Mouse (Mus musculus): ENCODE measurements around the gene Lrp6.
A peak's percentile ranks its signal among the peaks of the same experiment; 100 is the strongest.

Lrp6 gene

DNA sequence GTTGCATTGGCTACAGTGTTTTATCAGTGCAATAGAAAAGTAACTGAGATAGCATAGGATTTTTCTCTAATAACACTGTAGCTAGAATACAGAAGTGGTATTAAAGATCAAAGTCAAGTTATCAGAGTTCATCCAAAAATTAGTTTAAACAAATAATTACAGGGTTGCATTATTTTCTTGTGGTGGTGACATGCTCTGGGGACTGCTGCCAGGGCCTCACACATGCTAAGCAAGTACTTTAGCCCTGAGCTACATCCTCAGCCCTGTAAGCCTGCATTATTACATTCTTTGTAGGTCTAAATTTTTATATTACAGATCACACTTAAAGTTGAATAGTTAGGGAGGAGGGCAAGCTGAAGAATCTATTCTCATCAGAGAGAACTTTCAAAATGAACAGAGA lies 68.2 kb downstream of the Lrp6 start:
- no peak for DNase-seq (ENCODE audit: low read depth, low spot score)

DNA sequence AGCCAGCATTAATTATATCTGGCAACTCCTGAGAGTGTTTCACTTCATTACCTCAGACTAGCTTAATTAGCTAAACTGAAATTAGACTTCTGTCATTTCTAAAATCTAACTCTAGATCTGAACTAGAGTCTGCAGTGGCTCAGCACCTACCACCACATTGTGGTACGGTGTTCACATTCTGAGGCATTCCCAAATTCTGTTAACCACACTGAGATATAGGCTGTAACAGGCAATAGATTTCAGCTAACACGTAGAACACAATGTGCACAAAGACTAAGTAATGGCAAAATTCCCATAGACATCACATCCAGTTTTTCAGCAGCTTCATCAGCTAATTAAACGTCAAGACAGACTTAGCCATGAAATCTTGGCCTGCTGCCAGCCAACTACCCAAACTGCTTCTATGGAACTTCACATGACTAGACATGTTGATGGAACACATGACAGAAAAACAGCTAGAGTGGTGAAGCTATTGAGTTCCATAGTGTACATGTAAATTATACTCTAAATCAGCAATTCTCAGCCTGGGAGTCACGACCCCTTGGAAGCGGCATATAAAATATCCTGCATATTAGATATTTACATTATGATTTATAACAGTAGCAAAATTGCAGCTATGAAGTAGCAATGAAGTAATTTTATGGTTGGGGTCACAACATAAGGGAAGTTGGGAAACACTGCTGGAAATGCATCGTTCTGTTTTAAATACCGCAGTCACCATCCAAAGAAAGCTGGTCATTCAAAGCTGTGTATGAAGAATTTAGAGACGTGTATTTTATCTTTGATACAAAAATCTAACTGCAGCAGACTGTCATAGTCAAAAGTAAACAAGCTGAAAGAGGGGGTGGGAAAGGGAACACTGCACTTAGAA lies 71.7 kb downstream of the Lrp6 start:
- DNase-seq (ENCODE audit: low read depth, low spot score), result no peak

DNA sequence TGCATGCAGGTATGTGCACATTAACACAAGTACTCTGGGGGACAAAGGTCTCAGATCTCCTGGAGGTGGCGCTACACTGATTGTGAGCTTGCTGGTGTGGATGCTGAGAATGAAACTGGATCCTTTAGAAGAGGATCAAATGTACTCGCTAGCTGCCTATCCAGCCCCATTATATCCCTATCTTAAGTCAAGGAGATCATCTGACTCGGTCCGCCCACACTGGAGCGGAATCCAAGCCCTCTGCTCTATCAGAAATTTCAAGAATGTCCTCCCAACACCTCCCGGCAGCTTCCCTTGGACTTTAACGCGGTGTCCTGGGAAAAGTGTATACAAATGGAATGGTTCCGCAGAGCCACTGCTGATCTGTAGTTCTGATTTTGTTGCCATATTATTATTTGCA lies 77.1 kb downstream of the Lrp6 start:
- DNase-seq (ENCODE audit: low read depth, low spot score), result no peak

DNA sequence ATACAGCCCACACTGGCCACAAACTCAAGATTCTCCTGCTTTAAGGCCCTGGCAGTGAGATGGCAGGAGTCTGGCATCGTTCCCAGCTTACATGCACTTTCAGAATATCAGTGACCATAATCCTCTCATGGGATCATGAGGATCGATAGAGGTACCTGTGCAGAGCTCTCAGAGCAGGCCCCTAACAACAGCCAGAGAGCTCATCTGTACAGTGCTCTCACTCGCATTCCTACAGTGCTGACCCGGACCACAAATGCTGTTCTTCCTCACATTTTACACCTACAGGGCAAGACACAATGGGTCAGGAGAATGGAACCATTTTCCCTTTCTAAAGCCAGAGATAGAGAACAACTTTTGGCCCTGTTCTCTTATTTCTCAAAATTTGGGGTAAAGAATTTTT lies 77.6 kb downstream of the Lrp6 start:
- DNase-seq (ENCODE audit: low read depth, low spot score), result no peak

DNA sequence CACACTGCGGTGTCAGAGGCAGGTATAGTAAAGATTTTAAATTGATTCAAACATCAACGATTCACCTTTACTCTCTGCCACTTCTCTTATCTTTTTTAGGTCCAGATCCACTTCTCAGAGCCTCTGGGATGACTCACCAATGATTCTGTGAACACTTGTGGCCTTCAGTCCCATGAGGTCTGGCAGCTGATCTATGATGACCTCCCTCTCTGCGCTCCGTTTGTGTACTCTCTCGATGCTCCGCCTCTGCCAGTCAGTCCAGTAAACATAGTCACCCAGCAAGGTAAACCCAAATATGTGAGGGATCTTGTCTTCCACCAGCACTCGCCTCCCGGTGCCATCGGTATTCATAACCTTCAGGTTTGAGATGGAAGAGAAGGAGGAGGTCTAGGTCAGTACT lies 80.4 kb downstream of the Lrp6 start:
- no peak for DNase-seq (ENCODE audit: low read depth, low spot score)

DNA sequence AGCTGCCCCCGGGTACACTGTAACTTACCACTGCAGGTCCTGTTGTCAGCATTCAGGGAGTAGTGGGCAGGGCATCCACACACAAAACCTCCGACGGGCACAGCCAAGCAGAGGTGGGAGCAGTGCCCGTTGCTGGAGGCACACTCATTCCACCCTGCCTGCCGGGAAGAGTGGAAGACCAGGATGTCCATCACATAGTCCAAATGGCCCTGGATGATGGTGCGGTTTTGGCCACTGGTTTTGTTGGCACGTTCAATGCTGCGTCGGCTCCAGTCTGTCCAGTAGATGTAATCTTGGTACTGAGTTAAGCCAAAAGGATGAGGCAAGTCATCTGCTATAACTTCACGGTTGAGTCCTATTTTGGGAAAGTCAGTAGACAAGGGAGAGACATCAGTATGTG lies 87.3 kb downstream of the Lrp6 start:
- DNase-seq (ENCODE audit: low read depth, low spot score), result no peak

- DNase-seq (ENCODE audit: low read depth, low spot score), result no peak
Measured at GRCm38 (mm10) chr6:134473143-134473561, 93.6 kb downstream of the Lrp6 start.

DNA sequence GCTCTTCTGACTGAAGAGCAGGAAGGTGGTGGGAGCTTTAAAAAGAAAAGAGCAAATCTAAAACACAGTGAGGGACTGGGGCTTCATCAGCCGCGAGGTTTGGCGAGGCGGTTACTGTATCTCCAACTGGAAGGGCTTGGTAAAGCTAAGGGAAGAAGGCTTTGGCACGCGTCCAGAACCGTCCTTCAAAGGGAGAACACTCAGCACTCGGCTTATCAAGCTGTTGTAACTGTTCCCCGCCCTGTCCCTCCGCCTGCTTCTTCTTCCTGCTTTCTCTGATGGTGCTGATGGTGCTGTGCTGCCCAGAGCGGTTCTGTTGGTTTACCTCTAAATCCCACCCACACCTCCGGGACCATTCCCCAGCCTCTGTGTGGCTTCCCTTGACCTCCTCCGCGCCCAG lies 95.9 kb downstream of the Lrp6 start:
- no peak for DNase-seq (ENCODE audit: low read depth, low spot score)

DNA sequence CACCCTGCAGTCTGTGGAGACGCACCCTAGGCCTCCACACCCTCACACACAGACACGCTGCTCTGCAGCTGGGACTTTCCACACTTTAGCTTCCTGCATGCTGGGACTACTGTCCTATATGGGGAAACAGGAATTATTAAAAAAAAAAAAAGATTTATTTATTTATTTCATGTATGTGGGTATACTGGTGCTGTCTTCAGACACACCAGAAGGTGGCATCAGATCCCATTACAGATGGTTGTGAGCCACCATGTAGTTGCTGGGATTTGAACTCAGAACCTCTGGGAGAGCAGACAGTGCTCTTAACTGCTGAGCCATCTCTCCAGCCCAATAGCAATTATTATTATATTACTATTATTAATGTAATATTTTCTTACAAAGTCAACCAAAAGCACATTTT lies 97.5 kb downstream of the Lrp6 start:
- no peak for DNase-seq (ENCODE audit: low read depth, low spot score)

DNA sequence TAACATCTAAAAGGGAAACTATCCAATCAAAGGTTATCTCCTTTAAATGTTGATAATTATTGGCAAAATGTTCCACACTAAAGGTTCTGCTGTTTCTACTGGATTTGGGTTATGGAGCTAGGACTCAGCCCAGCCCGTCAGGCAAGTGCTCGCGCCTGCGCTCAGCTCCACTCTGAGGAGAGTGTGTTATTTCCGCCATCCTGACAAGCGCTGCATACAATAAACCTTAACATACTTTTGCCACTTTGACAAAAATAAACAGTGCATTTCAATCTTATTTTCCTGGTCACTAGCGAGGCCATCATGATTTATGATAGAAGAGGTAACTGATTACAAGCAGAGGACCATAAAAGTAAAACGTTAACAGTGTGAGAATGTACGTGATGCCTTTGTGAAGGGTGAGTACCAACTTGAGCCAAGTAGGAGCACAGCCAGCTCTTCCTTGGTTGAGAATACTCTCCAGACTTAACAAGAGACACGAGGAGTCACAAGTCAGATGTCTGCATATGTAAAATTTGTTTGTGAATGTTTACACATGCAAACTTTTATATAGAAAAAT lies 100.0 kb downstream of the Lrp6 start:
- no peak for DNase-seq (ENCODE audit: low read depth, low spot score)

- no peak for DNase-seq (ENCODE audit: low read depth, low spot score)
Measured at GRCm38 (mm10) chr6:134461175-134461574, 105.6 kb downstream of the Lrp6 start.

DNA sequence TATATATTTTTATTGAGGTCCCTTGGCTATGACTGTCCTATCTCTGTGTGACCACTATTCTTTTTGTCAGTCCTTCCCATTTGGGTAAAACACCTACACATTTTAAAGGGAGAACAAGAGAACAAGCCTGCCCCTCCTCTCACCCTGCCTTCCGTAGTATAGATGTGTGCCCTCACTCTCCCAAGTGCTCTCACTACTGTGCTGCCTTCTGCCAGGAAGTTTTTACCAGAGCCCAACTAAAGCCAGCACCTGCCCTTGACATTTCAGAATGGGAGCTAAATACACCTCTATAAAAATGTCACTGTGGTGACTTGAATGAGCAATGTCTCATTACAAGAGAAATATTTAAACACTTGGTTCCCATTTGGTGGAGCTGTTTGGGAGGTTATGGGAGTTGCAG lies 108.4 kb downstream of the Lrp6 start:
- DNase-seq (ENCODE audit: low read depth, low spot score), result no peak

DNA sequence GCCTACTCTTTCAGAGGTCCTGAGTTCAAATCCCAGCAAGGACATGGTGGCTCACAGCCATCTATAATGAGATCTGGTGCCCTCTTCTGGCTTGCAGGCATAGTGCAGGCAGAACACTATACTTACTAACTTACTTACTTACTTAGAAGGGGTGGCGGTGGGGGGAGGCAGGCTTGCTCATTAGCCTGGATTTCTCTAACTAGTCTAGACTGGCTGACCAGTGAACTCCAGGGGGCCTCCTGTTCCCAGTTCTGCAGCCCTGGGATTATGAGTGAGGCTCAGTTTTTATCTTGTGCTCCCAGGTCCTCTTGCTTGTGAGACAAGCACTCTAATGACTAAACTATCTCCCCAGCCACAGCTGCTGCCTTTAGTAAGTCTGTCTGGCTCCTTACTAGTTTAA lies 112.7 kb downstream of the Lrp6 start:
- DNase-seq (ENCODE audit: low read depth, low spot score), result peak; percentile 13

DNA sequence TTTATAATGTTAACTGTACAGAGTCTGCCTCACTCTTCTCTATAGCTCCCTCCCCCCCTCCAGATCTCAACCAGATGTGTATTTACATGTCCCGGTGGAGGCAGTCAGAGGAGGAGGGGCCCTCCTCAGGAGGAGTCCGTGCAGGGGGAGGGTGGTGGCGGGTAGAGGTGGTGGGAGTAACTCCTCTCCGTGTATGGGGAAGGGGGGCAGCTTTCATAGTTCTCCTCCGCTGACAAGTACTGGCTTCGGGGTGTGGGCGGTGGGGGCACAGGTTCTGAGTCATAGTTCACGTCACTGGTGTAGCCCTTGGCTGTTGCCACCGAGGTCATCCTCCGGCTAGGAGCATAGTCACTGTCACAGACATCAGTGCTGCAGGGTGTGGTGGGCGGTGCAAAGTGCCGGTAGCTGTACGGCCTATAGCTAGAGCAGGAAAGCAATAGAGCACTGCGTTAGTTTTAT lies 116.1 kb downstream of the Lrp6 start:
- peak; percentile 40 for DNase-seq (ENCODE audit: low read depth, low spot score)

DNA sequence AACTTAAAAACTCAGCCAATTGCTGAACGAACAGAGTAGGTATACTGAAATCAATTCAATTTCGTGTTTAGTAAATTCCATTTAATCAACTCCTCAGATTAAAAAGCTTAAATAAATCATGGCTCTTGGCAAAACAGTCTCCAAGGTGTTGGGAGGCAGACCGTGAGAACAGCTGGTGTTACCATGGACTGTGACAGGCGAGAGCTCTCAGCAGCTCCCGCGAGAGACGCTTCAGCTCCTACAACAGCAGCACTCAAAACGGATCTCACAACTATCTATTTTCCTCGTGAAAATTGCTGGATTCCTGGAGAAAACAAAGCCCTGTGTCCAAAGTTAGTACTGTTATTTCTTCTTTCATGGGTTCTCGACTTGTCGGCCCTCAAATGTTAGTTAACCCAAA lies 116.8 kb downstream of the Lrp6 start:
- DNase-seq (ENCODE audit: low read depth, low spot score), result no peak

- no peak for DNase-seq (ENCODE audit: low read depth, low spot score)
Measured at GRCm38 (mm10) chr6:134448451-134448850, 118.3 kb downstream of the Lrp6 start.

DNA sequence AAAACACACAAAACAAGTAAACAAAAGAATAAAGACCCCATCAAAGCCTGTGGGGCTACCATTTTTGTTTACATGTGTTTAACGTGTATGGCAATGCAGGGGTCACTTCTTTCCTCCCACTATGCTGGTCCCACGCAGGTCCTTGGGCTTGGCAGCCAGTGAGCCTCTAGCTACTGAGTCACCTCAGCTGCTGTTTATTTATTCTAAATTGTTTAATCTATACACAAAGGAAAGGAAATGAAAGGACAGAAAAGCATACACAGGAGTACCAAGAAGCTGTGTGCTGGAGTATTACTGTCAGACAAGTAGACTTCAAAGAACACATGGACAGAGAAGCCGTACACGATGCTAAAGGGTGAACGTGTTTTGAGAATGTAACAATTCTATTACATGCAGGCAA lies 122.8 kb downstream of the Lrp6 start:
- no peak for DNase-seq (ENCODE audit: low read depth, low spot score)

DNA sequence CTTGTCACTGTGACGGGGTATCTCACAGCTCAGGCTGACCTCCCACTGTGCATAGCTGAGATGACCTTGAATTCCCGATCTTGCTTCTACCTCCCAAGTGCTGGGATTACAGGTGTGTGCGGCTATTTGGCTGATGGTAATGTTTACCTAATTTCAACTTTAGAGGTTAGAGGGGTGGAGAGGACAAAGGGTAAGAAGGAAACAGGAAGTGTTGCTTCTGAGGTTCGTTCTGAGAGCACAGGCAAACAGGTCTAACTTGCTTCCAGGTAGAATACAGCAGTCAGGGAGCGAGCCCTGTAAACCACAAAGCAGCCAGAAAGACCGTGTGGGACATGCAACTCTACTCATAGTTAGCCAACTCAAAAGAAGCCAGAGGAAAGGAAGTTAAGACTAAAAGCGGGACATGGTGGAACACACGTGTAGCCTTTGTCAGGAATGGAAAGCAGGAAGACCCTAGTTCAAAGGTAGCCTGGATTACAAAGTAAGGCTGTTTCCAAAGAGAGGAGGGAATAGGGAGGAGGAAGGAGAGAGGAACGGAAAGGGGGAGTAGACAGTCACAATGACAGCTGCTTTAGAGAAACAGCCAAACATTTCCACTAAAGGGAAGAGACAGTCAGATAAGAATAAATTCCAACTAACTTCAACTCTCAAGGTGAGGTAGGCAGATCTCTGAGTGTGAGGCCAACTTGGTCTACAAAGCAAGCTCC lies 123.4 kb downstream of the Lrp6 start:
- no peak for DNase-seq (ENCODE audit: low read depth, low spot score)

GRCm38 (mm10) chr6:134442219-134442618 lies 124.5 kb downstream of the Lrp6 start:
- no peak for DNase-seq (ENCODE audit: low read depth, low spot score)

DNA sequence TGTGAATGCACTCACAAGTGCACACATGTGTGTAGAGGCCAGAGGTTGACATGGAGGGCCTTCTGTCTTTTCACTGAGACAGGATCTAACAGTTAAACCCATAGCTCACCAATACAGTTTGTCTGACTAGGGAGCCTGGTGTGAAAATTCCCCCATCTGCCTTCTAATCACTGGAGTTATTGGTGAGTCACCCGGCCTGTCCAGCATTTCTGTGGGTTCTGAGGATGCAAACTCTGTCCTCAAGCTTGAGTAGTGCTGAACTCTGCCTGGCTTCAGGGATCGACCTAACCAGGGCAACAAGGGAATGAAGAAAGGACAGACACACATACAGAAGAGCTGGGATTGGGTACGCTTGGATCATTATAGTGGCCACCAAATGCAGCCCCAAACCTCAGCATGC lies 125.0 kb downstream of the Lrp6 start:
- DNase-seq (ENCODE audit: low read depth, low spot score), result no peak

DNA sequence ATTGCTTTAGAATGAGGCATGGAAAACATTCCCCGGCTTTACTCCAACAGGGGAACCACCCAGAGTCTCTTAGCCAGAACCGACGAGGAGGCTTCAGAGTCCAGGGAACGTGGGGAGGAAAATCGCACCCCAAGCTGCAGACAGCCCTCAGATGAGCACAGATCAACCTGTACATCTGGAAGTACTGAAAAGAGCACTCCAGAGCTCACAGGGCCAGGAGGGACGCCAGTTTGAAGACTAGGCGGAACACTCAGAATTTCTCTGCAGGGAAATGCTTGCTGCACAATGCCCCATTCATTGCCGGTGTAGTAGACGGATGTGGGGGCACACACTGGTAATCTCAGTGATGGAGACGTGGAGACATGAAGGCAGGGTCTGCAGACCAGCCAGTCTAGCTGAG lies 126.7 kb downstream of the Lrp6 start:
- DNase-seq (ENCODE audit: low read depth, low spot score), result no peak

DNA sequence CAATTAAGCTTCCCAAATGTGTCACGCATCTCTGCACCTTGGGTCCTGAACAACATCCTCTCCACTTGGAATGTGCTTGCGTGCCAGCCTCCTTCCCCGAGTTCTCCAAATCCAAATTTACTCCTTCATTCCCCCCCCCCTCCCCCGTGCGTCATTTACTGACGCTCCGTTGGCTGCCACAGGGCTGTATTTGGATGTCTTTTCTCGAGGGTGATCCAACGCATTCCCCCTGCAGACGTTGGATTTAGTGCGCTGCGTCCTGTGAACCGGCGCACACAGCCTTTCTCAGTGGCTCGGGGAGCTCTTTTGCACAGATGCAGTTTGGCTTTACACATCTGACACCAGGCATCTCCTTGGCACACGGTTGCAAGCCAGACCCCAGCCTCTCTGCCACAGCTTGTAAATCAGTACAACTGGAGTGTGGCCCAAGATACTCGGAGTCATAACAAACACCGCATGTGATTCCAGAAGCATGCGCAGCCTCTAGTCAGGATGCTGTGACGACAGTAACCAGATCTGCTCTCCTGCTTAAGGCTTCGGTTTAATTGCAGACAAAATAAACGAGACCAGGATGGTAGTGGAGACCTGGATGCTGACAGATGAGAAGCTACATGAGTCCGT lies 127.3 kb downstream of the Lrp6 start:
- DNase-seq (ENCODE audit: low read depth, low spot score), result no peak
